Mouse (Mus musculus): Measurements from ENCODE around the gene Osgep.
"Not testable (repeated sequence)": the region's sequence is repeated elsewhere in the genome, so short reads cannot be mapped to it uniquely, and the experiment has no call there.

Osgep gene

GRCm38 (mm10) chr14:50875591-50876230 is 49.0 kb downstream of the Osgep start:
- DNase-seq, result no peak

- DNase-seq, result no peak
These were observed 49.5 kb downstream of the Osgep start for GRCm38 (mm10) chr14:50875175-50875574.

- DNase-seq, result no peak
These were observed 53.4 kb downstream of the Osgep start for GRCm38 (mm10) chr14:50871284-50871683.

GRCm38 (mm10) chr14:50870805-50871143 is 53.9 kb downstream of the Osgep start:
- no peak for DNase-seq

- DNase-seq, result peak; percentile 49
These were observed 54.5 kb downstream of the Osgep start, which contains the start of gene Tep1 for GRCm38 (mm10) chr14:50869889-50870804. Gene Tep1, minus strand, starts transcription at chr14:50870560.

GRCm38 (mm10) chr14:50868656-50869055 is 56.0 kb downstream of the Osgep start:
- DNase-seq, result no peak

- no peak for DNase-seq
These were observed 56.5 kb downstream of the Osgep start for GRCm38 (mm10) chr14:50868211-50868610.

GRCm38 (mm10) chr14:50866966-50867365 is 57.7 kb downstream of the Osgep start:
- no peak for DNase-seq

GRCm38 (mm10) chr14:50865005-50865404 is 59.7 kb downstream of the Osgep start:
- not testable (repeated sequence) for DNase-seq

- DNase-seq, result no peak
These were observed 62.1 kb downstream of the Osgep start for GRCm38 (mm10) chr14:50862641-50863040.

Measured in right cerebral cortex, postnatal 4 days (tissue).